Mouse (Mus musculus): ENCODE measurements around the gene Rnf168. TPM values are rescaled to one million over a fixed set of nuclear protein-coding genes. Genes with fewer than 3 reads are reported as not detected.
A peak's percentile ranks its signal among the peaks of the same experiment; 100 is the strongest.

Gene Rnf168
- total RNA-seq, 1 experiment from 2014 or later = 29.1 TPM

- DNase-seq = no peak
Measured at GRCm38 (mm10) chr16:32316601-32317000, 39.3 kb downstream of the Rnf168 start.

- no peak for DNase-seq
Measured at GRCm38 (mm10) chr16:32323953-32324352, 46.7 kb downstream of the Rnf168 start.

GRCm38 (mm10) chr16:32330876-32331670 is 53.8 kb downstream of the Rnf168 start:
- no peak for DNase-seq

- DNase-seq = peak; percentile 99
Measured at GRCm38 (mm10) chr16:32332040-32332555, 54.8 kb downstream of the Rnf168 start, which contains the start of gene Ubxn7. Gene Ubxn7 (plus strand): TSS chr16:32332257.

- peak; percentile 61 for DNase-seq
Measured at GRCm38 (mm10) chr16:32332556-32333511, 55.6 kb downstream of the Rnf168 start.

GRCm38 (mm10) chr16:32335146-32335545 is 57.9 kb downstream of the Rnf168 start:
- DNase-seq = no peak

GRCm38 (mm10) chr16:32336026-32336780 is 58.9 kb downstream of the Rnf168 start:
- no peak for DNase-seq

GRCm38 (mm10) chr16:32337001-32337400 is 59.7 kb downstream of the Rnf168 start:
- DNase-seq = no peak

- no peak for DNase-seq
Measured at GRCm38 (mm10) chr16:32340451-32340850, 63.2 kb downstream of the Rnf168 start.

- no peak for DNase-seq
Measured at GRCm38 (mm10) chr16:32345521-32345920, 68.3 kb downstream of the Rnf168 start.

GRCm38 (mm10) chr16:32350776-32351175 is 73.5 kb downstream of the Rnf168 start:
- no peak for DNase-seq

Small RNA genes lying within 50 kb of the gene (microRNA-seq; reads per million reads assigned to microRNA genes)
- gene Mir1946a = 0 reads per million in 2 experiments

Other genes with a start within 250 kb of the Rnf168 start
- gene Pak2, start 198.1 kb upstream of the Rnf168 start, total RNA-seq (2021) = 57.0 and 59.5 TPM in 2 replicates
- 29.8 and 33.6 TPM in 2 replicates for gene Pigx, start 177.7 kb upstream of the Rnf168 start, total RNA-seq (2021)
- gene Cep19, start 177.7 kb upstream of the Rnf168 start, total RNA-seq (2021) = 13.5 and 15.7 TPM in 2 replicates
- 6.1 and 8.9 TPM in 2 replicates for gene Nrros, start 111.9 kb upstream of the Rnf168 start, total RNA-seq (2021)
- gene Bex6, start 97.6 kb upstream of the Rnf168 start, total RNA-seq (2021) = not detected in 2 replicates
- gene Fbxo45, start 30.3 kb upstream of the Rnf168 start, total RNA-seq (2021) = 19.6 and 22.8 TPM in 2 replicates
- gene Wdr53, start 30.2 kb upstream of the Rnf168 start, total RNA-seq (2021) = 15.1 and 16.3 TPM in 2 replicates
- gene Smco1, start 6.0 kb upstream of the Rnf168 start, total RNA-seq (2021) = 0.36 TPM in 1 of 2 replicates, not detected in the other
- 40.4 and 77.1 TPM in 2 replicates for gene Ubxn7, start 54.8 kb downstream of the Rnf168 start, total RNA-seq (2021)
- gene Tm4sf19, start 123.0 kb downstream of the Rnf168 start, total RNA-seq (2021) = not detected in 2 replicates
- 5.3 and 7.7 TPM in 2 replicates for gene Tctex1d2, start 142.2 kb downstream of the Rnf168 start, total RNA-seq (2021)
- gene Pcyt1a, start 153.5 kb downstream of the Rnf168 start, total RNA-seq (2021) = 83.4 and 100 TPM in 2 replicates
- not detected in 2 replicates for gene Slc51a, start 210.4 kb downstream of the Rnf168 start, total RNA-seq (2021)
- not detected in 2 replicates for gene Zdhhc19, start 218.8 kb downstream of the Rnf168 start, total RNA-seq (2021)

All from adrenal gland, postnatal 25 days (tissue).